Mouse (Mus musculus): ENCODE data around the gene Carmil1. TPM values are rescaled to one million over a fixed set of nuclear protein-coding genes. Genes with fewer than 3 reads are reported as not detected.

The Carmil1 gene
- polyA plus RNA-seq, 1 experiment from 2014 or later, result 5.5 TPM

- H3K9me3 ChIP-seq (replicated peaks), result no peaks in the 10 kb centered on the region
- ATAC-seq (ENCODE audit: low read depth), result no peak
These were observed 217.8 kb downstream of the Carmil1 start for GRCm38 (mm10) chr13:24062770-24063169.

DNA sequence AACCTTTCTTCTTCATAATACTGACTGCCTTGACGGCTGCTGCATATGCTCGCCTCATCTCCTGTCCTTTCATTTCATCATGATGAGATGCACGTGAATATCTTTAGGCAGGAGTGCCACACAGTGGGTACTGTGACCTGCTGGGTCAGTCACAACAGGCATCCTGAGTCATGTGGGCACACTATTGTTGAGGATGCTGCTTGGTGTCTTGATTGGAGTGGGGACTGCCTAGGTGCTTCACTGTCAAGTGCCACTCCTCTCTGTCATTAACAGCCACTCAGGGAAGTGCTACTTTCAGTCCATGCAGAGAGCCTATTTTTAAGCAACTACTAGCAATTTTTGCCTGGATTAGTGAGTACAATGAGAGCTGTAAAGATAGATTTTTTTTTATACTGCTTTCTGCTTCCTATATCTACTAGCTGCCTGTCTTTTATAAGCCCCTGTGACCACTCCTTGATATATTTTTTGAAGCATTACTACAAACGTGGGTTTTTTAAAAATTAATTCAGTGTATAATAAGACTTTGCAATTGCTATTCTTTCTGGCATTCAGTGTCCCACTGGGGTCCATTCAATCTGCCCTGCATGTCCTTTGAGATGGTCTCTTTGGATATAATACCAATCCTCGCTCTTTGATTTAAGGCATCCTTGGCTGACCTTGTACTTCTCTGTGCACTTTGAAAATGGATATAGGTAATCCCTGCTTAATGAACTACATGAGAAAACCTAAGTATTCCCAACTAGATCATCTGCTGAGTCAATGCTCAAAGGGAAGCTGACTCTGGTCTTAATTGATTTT lies 225.3 kb downstream of the Carmil1 start:
- Histone ChIP-seq H3K4me2 (no peak overlapping the region), H3K9me3 (replicated peaks) (no peaks in the 10 kb centered on the region), H3K27me3 (no peaks in the 10 kb centered on the region), H3K9ac (no peak overlapping the region), H3K4me1 (replicated peaks) (no peaks in the 10 kb centered on the region), H3K4me3 (replicated peaks) (no peak overlapping the region), H3K36me3 (no peaks in the 10 kb centered on the region), H3K27ac (no peak overlapping the region)
- no peak for ATAC-seq (ENCODE audit: low read depth)
- 54% methylated on average over 5 of the region's 5 CpGs for WGBS (ENCODE audit: insufficient replicate concordance)
- DNase-seq, result no peak

More at GRCm38 (mm10) chr13:24062770-24063169, 217.8 kb downstream of the Carmil1 start:
- Histone ChIP-seq H3K27me3 (no peaks in the 10 kb centered on the region), H3K27ac (no peak overlapping the region), H3K4me1 (replicated peaks) (no peaks in the 10 kb centered on the region), H3K36me3 (no peaks in the 10 kb centered on the region), H3K9ac (no peak overlapping the region), H3K4me2 (no peak overlapping the region), H3K4me3 (replicated peaks) (no peak overlapping the region)
- WGBS (ENCODE audit: insufficient replicate concordance), result 73% methylated on average over 4 of the region's 4 CpGs
- no peak for DNase-seq

DNA sequence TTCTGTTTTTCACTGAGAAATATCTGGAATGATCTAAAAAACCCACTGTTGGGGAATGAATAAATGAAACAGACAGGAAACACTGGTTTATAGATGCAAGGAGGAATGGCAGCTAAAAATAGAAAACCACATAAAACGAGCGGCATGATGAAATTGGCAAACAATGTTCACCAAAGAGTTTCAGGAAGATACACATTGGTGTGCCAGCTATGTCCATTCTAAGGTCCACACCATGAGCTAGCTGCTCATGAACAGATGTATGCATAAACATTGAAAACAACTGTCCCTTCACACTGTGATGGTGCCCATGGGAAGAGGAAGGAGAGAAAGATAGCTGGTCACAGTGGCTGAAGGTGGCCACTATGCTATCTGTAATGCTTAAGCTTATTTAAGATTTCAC lies 229.1 kb downstream of the Carmil1 start:
- 31% methylated on average over 2 of the region's 2 CpGs for WGBS (ENCODE audit: insufficient replicate concordance)
- H3K9ac ChIP-seq, result no peak overlapping the region
- no peak overlapping the region for H3K27ac ChIP-seq

DNA sequence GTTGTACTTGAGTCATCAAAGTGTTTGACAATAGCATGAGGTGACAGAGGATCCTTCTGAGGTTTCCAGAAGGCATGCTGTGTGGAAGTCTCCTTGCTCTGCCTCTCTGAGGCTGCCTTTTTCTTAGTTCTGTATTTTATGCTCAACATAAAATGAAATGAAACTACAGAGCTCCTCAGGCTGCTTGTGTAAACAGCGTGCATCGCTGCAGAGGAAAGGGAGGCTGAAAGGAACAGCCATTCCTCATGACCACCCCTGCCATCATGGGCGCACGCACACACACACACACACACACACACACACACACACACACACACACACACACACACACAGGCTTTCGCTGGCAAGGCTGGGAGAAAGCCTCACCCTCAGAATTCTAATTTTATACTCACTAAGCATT lies 230.3 kb downstream of the Carmil1 start:
- H3K9ac ChIP-seq, result no peak overlapping the region
- H3K36me3 ChIP-seq, result no peaks in the 10 kb centered on the region
- H3K27ac ChIP-seq, result no peak overlapping the region
- DNase-seq (no peak), ATAC-seq (ENCODE audit: low read depth) (no peak)
- 68% methylated on average over 5 of the region's 5 CpGs for WGBS (ENCODE audit: insufficient replicate concordance)
- no peaks in the 10 kb centered on the region for H3K27me3 ChIP-seq
- H3K4me3 ChIP-seq (replicated peaks), result no peak overlapping the region
- no peaks in the 10 kb centered on the region for H3K9me3 ChIP-seq (replicated peaks)
- H3K4me1 ChIP-seq (replicated peaks), result no peaks in the 10 kb centered on the region
- H3K4me2 ChIP-seq, result no peak overlapping the region

More for the DNA sequence above, 229.1 kb downstream of the Carmil1 start:
- no peak for DNase-seq
- Histone ChIP-seq H3K9me3 (replicated peaks) (no peaks in the 10 kb centered on the region), H3K36me3 (no peaks in the 10 kb centered on the region), H3K4me1 (replicated peaks) (no peaks in the 10 kb centered on the region), H3K4me2 (no peak overlapping the region), H3K27me3 (no peaks in the 10 kb centered on the region), H3K4me3 (replicated peaks) (no peak overlapping the region)
- no peak for ATAC-seq (ENCODE audit: low read depth)

DNA sequence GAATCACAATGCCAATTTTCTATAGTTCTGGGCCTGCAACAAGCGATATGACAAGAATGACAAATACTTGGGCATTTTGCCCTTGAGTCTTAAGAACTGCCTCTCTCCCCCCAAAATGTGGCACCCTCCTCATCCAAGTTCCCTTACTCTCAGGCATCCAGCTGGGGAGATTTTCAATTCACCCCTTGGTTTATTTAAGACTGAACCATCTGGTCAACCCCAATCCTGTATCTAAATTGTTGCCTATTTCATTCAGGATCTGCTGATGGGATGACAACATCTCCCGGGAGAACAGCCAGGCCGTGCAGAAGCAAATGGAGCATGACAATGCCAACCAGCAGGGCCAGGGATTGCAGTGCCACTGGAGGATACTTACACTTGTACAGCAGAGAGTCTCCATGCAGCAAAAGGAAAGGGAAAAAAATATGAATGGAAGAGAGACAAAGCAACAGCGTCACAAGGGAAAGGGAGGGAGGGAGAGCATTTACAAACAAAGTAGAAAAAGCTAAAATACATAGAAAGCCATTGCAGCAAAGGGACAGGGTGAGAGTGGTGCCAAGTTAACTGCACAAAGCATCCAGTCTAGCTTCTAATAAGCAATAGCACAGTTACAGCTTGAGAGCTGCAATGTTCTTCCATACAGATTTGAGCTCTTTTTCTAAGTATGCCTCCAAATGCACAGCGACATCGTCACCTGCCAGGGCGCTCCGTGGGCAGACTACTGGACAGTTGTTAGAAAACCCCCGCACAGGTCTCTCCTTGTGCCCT lies 231.1 kb downstream of the Carmil1 start:
- Histone ChIP-seq H3K9ac (no peak overlapping the region), H3K27me3 (peaks cover 2% of the 10 kb centered on the region; the same call in 1 of the 2 replicates), H3K36me3 (no peaks in the 10 kb centered on the region), H3K4me1 (replicated peaks) (no peaks in the 10 kb centered on the region), H3K9me3 (replicated peaks) (no peaks in the 10 kb centered on the region), H3K27ac (no peak overlapping the region), H3K4me2 (no peak overlapping the region), H3K4me3 (replicated peaks) (no peak overlapping the region)
- 73% methylated on average over 9 of the region's 9 CpGs for WGBS (ENCODE audit: insufficient replicate concordance)
- ATAC-seq (ENCODE audit: low read depth) (no peak), DNase-seq (no peak)

DNA sequence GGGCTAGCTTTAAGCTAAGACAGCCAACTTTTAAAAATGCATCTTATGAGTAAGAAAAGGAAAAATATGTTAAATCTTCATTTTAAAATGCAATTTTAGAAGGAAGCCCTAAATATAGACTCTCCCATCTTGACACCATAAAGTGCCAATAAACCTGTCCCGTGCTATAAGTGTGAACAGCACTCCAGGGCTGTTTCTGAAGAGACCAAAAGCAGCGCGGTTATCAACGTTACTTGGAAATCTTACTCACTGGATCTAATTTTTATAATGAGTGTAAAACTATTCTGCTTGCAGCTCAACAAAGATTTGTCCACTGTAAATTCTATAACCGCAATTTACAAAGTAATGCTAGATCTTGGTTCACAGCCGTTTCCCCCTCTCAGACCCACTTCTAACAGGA lies 232.0 kb downstream of the Carmil1 start:
- Histone ChIP-seq H3K9ac (no peak overlapping the region), H3K4me2 (no peak overlapping the region), H3K9me3 (replicated peaks) (no peaks in the 10 kb centered on the region), H3K4me1 (replicated peaks) (no peaks in the 10 kb centered on the region), H3K27me3 (peaks cover 8% of the 10 kb centered on the region; the same call in 1 of the 2 replicates), H3K4me3 (replicated peaks) (no peak overlapping the region), H3K27ac (no peak overlapping the region), H3K36me3 (no peaks in the 10 kb centered on the region)
- ATAC-seq (ENCODE audit: low read depth), result no peak
- 78% methylated on average over 6 of the region's 6 CpGs for WGBS (ENCODE audit: insufficient replicate concordance)
- no peak for DNase-seq

DNA sequence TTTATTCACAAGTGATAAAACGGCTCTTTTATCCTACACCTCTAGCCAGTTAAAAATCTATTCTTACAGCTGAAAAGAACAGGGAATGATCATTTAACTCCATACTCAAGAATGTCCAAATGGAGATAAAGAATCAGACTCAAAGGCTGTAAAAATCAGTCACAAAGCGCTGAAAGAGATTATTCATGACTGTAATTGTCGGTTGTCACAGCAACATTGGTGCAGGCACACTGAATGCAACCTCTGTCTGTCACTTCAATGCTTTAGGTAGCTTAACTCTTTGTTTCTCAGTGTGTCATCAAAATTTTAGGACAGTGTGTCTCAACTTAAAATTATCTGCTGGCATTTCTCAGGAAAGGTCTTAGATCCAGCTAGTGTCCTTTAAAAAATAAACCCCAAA lies 235.3 kb downstream of the Carmil1 start:
- Histone ChIP-seq H3K27ac (no peak overlapping the region), H3K27me3 (peaks cover 9% of the 10 kb centered on the region; the same call in 1 of the 2 replicates), H3K4me2 (no peak overlapping the region), H3K36me3 (no peaks in the 10 kb centered on the region), H3K9ac (no peak overlapping the region), H3K9me3 (replicated peaks) (no peaks in the 10 kb centered on the region), H3K4me1 (replicated peaks) (0 out of 2 replicates have a peak, but pooled peaks cover 4% of the 10 kb centered on the region), H3K4me3 (replicated peaks) (no peak overlapping the region)
- DNase-seq (no peak), ATAC-seq (ENCODE audit: low read depth) (no peak)
- WGBS (ENCODE audit: insufficient replicate concordance), result 69% methylated on average over 3 of the region's 3 CpGs

- Histone ChIP-seq H3K4me1 (replicated peaks) (peaks cover 10% of the 10 kb centered on the region; the same call in 1 of the 2 replicates), H3K4me3 (replicated peaks) (no peak overlapping the region), H3K9ac (no peak overlapping the region), H3K9me3 (replicated peaks) (no peaks in the 10 kb centered on the region), H3K36me3 (no peaks in the 10 kb centered on the region), H3K4me2 (no peak overlapping the region), H3K27ac (no peak overlapping the region), H3K27me3 (peaks cover 13% of the 10 kb centered on the region; the same call in 1 of the 2 replicates)
- ATAC-seq (ENCODE audit: low read depth) (peak; percentile 80), DNase-seq (peak; percentile 38)
- 19% methylated on average over 7 of the region's 7 CpGs for WGBS (ENCODE audit: insufficient replicate concordance)
These were observed 240.4 kb downstream of the Carmil1 start for GRCm38 (mm10) chr13:24040221-24040620.

DNA sequence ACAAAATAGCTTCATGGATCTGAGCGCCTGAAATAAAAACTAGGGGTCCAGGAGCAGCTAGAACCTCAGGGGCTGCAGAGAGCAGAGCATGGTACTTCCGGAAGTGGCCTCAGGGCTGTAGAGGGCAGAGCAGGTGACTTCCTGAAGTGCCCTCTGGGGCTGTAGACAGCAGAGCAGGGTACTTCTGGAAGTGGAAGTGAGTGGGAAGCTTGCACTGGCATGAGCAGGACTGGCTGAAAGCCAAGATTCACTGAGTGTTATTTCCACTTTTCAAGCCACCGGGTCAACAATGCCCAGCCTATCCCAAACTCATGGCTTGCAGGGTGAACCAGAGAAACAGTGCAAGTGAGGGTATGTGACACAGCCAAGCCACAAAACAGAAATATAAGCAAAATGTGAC lies 243.1 kb downstream of the Carmil1 start:
- peaks cover 10% of the 10 kb centered on the region; the same call in 1 of the 2 replicates for H3K4me1 ChIP-seq (replicated peaks)
- 46% methylated on average over 3 of the region's 3 CpGs for WGBS (ENCODE audit: insufficient replicate concordance)
- ATAC-seq (ENCODE audit: low read depth) (no peak), DNase-seq (no peak)
- no peak overlapping the region for H3K4me2 ChIP-seq
- H3K9ac ChIP-seq, result no peak overlapping the region
- no peak overlapping the region for H3K4me3 ChIP-seq (replicated peaks)
- no peaks in the 10 kb centered on the region for H3K36me3 ChIP-seq
- 0 out of 2 replicates have a peak, but pooled peaks cover 5% of the 10 kb centered on the region for H3K27me3 ChIP-seq
- H3K27ac ChIP-seq, result no peak overlapping the region
- no peaks in the 10 kb centered on the region for H3K9me3 ChIP-seq (replicated peaks)

DNA sequence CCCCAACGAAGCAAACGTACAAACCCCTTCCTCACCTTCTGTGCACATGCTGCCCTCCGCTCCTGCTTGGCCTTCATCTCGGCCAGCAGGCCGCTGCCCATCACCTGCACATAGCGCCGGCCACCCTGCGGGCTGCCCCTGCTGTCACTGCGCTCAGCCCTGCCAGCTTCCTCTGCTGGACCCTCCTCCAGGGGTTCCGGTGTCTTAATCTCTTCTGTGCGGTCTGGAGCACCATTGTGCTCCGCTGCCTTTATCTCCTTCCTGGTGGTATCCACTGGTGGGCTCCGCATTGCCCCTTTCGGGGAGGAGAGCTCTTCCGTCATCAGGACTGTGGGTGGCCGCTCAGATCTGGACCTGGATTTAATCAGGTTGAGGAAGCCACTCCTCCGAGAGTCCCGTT lies 244.4 kb downstream of the Carmil1 start:
- WGBS (ENCODE audit: insufficient replicate concordance), result 24% methylated on average over 18 of the region's 18 CpGs
- no peak for ATAC-seq (ENCODE audit: low read depth)
- H3K36me3 ChIP-seq, result no peaks in the 10 kb centered on the region
- no peak overlapping the region for H3K9ac ChIP-seq
- H3K4me3 ChIP-seq (replicated peaks), result no peak overlapping the region; the same call in 1 of the 2 replicates
- no peak for DNase-seq
- H3K9me3 ChIP-seq (replicated peaks), result no peaks in the 10 kb centered on the region
- peak overlapping the region; percentile 28 for H3K4me2 ChIP-seq
- no peak overlapping the region for H3K27ac ChIP-seq
- 0 out of 2 replicates have a peak, but pooled peaks cover 5% of the 10 kb centered on the region for H3K27me3 ChIP-seq
- H3K4me1 ChIP-seq (replicated peaks), result peaks cover 10% of the 10 kb centered on the region; the same call in 1 of the 2 replicates
